Mouse (Mus musculus) heart, adult 2 months (tissue): ENCODE data around the gene Maml2. TPM values are rescaled to one million over a fixed set of nuclear protein-coding genes. Genes with fewer than 3 reads are reported as not detected.
"Not testable (repeated sequence)": the region's sequence is repeated elsewhere in the genome, so short reads cannot be mapped to it uniquely, and the experiment has no call there.

Experiments
- DNase-seq, 2 experiments: peaks; one replicate each; pipeline ENCODE4 v3.0.0; 2021
- H3K27ac ChIP-seq: fragments of 200-600 bp; 2 replicates; pipeline ENCODE4 v1.8.1; 2022
- H3K27me3 ChIP-seq: fragments of 200-500 bp; 2 replicates; pipeline ENCODE4 v1.6.1; 2012; ENCODE audit warnings: mild to moderate bottlenecking, low read length, inconsistent platforms, mixed read lengths; ENCODE audit not compliant: control insufficient read depth, insufficient read depth
- H3K36me3 ChIP-seq: fragments of 200-500 bp; 2 replicates; pipeline ENCODE4 v1.6.1; 2012; ENCODE audit warnings: low read length, inconsistent platforms; ENCODE audit not compliant: control insufficient read depth, insufficient read depth
- H3K4me1 ChIP-seq: fragments of 200-500 bp; 2 replicates; pipeline ENCODE4 v1.6.1; 2011; ENCODE audit warnings: low read length; ENCODE audit not compliant: control insufficient read depth, insufficient read depth
- H3K4me3 ChIP-seq: fragments of 200-600 bp; 2 replicates; pipeline ENCODE4 v1.8.1; 2022
- H3K79me2 ChIP-seq: fragments of 200-500 bp; replicated peaks from 2 replicates; pipeline ENCODE4 v1.6.1; 2012; ENCODE audit warnings: mild to moderate bottlenecking, inconsistent platforms, low read length, moderate library complexity, mixed read lengths; ENCODE audit not compliant: control insufficient read depth, insufficient read depth
- H3K9ac ChIP-seq: fragments of 200-500 bp; 2 replicates; pipeline ENCODE4 v1.6.1; 2012; ENCODE audit warnings: low read depth, mild to moderate bottlenecking, control low read depth, inconsistent platforms, low read length, mixed read lengths
- CTCF ChIP-seq: fragments of 200-600 bp; IDR thresholded peaks from 2 replicates; pipeline ENCODE4 v1.8.1; 2022; ENCODE audit warnings: antibody characterized with exemption, mild to moderate bottlenecking, moderate library complexity
- EP300 ChIP-seq: fragments of 200-500 bp; IDR thresholded peaks from 2 replicates; pipeline ENCODE4 v1.6.1; 2011; ENCODE audit warnings: low read depth, low read length, control low read depth; ENCODE audit not compliant: insufficient read depth
- POLR2A ChIP-seq: fragments of 200-500 bp; IDR thresholded peaks from 2 replicates; pipeline ENCODE4 v1.6.1; 2011; ENCODE audit warnings: mild to moderate bottlenecking, low read depth, low read length, control low read depth; ENCODE audit not compliant: insufficient read depth
- WGBS: fragments of 180-500 bp; shearing (Covaris S2); methylation state at CpG from one replicate; pipeline ENCODE4 v1.1.7; 2018; 5-methylcytosine and 5-hydroxymethylcytosine counted together
- intact Hi-C: fragments of 180-260 bp; cut with DNase I; formaldehyde crosslinking; loops from one replicate; pipeline ENCODE4 v1.15.1; 2025
- polyA plus RNA-seq: library from polyadenylated mRNA; depleted of rRNA; stranded (reverse); fragments of >200 nt; gene quantifications from 2 replicates; pipeline ENCODE4 v1.2.3, GENCODE M21; 2012
- total RNA-seq, 2 experiments: library from RNA; stranded (reverse); gene quantifications; 2 replicates each; pipeline ENCODE4 v1.2.3; 2021

The Maml2 gene
- total and polyA plus RNA-seq, 3 experiments = 4.8 to 6.5 (median 5.7) TPM

- TF ChIP-seq CTCF (no peak), POLR2A (no peak), EP300 (no peak)
- no peak overlapping the region for H3K27ac ChIP-seq
- no peaks in the 10 kb centered on the region for H3K79me2 ChIP-seq
- H3K36me3 ChIP-seq = no peaks in the 10 kb centered on the region
- 87% methylated on average over 5 of the region's 5 CpGs for WGBS
- intact Hi-C loops = no loop called here
- no peak overlapping the region for H3K9ac ChIP-seq
- no peak for DNase-seq
- H3K27me3 ChIP-seq = no peaks in the 10 kb centered on the region
- no peak overlapping the region for H3K4me3 ChIP-seq
- no peaks in the 10 kb centered on the region for H3K4me1 ChIP-seq
Observed at GRCm38 (mm10) chr9:13709436-13709835, 411.7 kb downstream of the Maml2 start.

- not testable (repeated sequence) for H3K4me1 ChIP-seq, H3K4me3 ChIP-seq, DNase-seq, H3K27me3 ChIP-seq, H3K9ac ChIP-seq, H3K27ac ChIP-seq, H3K79me2 ChIP-seq, H3K36me3 ChIP-seq
- 68% methylated on average over 2 of the region's 2 CpGs for WGBS
- intact Hi-C loops = loop anchor here (1.0 to 5.0 kb wide), 3 partner anchors 64 to 485 kb away; partner anchors contain the start of gene Maml2
Observed at GRCm38 (mm10) chr9:13715891-13716290, 418.1 kb downstream of the Maml2 start.

- Histone ChIP-seq H3K36me3 (no peaks in the 10 kb centered on the region), H3K27ac (no peak overlapping the region), H3K4me1 (peaks cover 2% of the 10 kb centered on the region), H3K27me3 (no peaks in the 10 kb centered on the region), H3K9ac (no peak overlapping the region), H3K4me3 (no peak overlapping the region), H3K79me2 (no peaks in the 10 kb centered on the region)
- DNase-seq = peak; percentile 70 to 71
- TF ChIP-seq POLR2A = no peak
- peak; percentile 98 for TF ChIP-seq CTCF
- peak; percentile 79; the same call in 1 of the 2 replicates for TF ChIP-seq EP300
- intact Hi-C loops = loop anchor here (1.0 to 5.0 kb wide), 3 partner anchors 64 to 485 kb away; partner anchors contain the start of gene Maml2
- WGBS = 23% methylated on average over 8 of the region's 8 CpGs
Observed at GRCm38 (mm10) chr9:13716316-13717099, 418.8 kb downstream of the Maml2 start.

- WGBS = 23% methylated on average over 2 of the region's 2 CpGs
- Histone ChIP-seq H3K36me3 (peaks cover 9% of the 10 kb centered on the region), H3K4me3 (peak within 1 kb of the TSS; percentile 93), H3K27me3 (no peaks in the 10 kb centered on the region), H3K79me2 (peaks cover 4% of the 10 kb centered on the region; the same call in 1 of the 2 replicates), H3K9ac (peak within 1 kb of the TSS; percentile 97), H3K27ac (peak within 1 kb of the TSS; percentile 92), H3K4me1 (peaks cover 5% of the 10 kb centered on the region)
- intact Hi-C loops = loop anchor here (2.0 kb wide), 1 partner anchor 78 kb away; the partner anchor contains the start of genes Cep57 and Fam76b
- TF ChIP-seq EP300 (no peak), CTCF (no peak), POLR2A (no peak)
- DNase-seq = no peak
Observed at GRCm38 (mm10) chr9:13748404-13748797, 450.6 kb downstream of the Maml2 start, which contains the start of gene Mtmr2. Gene Mtmr2, plus strand, starts transcription at chr9:13748410.

DNA sequence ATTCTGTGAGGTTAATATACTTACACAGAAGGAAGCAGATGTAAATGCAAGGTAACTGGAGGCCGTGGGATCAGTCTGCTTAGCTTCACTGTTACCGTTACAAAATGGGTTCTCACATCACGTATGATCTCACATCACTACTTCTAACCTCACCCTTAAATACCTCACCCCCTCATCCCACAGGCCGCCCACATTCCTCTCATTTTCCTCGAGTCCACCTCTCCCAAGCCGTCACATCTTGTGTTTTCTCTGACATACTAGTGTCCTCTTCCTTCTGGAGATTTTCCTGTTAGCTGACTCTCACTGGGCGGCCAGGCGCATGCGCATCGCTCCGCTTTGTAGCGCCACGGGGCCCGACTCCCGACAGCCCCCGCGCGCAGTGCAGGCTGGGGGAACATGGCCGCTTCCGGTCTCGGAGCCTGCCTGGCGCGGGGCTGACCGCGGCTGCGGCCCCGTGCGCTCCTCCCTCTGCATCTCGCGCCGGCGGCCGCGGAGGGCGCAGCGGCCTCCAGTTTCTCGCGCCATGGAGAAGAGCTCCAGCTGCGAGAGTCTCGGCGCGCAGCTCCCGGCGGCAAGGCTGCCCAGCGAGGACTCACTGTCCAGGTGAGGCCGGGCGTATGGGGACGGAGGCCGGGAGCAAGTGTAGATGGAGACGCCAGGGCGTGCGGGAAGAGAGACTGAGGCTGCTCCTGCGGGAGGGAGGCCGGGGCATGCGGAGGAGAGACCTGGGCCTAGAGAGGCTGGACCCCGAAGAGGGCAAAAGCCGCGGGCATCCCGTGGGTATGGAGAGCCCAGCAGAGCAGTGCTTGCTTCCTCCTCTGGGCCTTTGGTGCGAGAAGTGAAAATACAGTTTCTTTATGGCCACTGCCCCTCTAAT lies 451.3 kb downstream of the Maml2 start:
- H3K4me3 ChIP-seq = peak overlapping the region; percentile 93
- peak overlapping the region; percentile 92 for H3K27ac ChIP-seq
- H3K36me3 ChIP-seq = peaks cover 9% of the 10 kb centered on the region
- no peaks in the 10 kb centered on the region for H3K27me3 ChIP-seq
- under 1% methylated on average over 60 of the region's 60 CpGs for WGBS
- DNase-seq = peak; percentile 97 to 98
- peak overlapping the region; percentile 97 for H3K9ac ChIP-seq
- TF ChIP-seq CTCF (peak; percentile 19; the same call in 1 of the 2 replicates), EP300 (peak; percentile 64), POLR2A (peak; percentile 88)
- intact Hi-C loops = loop anchor here (2.0 kb wide), 1 partner anchor 78 kb away; the partner anchor contains the start of genes Cep57 and Fam76b
- peaks cover 5% of the 10 kb centered on the region; the same call in 1 of the 2 replicates for H3K79me2 ChIP-seq
- peaks cover 7% of the 10 kb centered on the region for H3K4me1 ChIP-seq
